Mouse (Mus musculus) olfactory bulb, adult 2 months (tissue): ENCODE data around the gene Atg5. TPM values are rescaled to one million over a fixed set of nuclear protein-coding genes. Genes with fewer than 3 reads are reported as not detected.

Experiments
- H3K27ac ChIP-seq: fragments of 200-500 bp; 2 replicates; pipeline ENCODE4 v1.5.1; 2012; ENCODE audit warnings: low read depth, low read length; ENCODE audit not compliant: insufficient read depth
- H3K4me1 ChIP-seq: fragments of 200-500 bp; 2 replicates; pipeline ENCODE4 v1.6.1; 2012; ENCODE audit warnings: low read length; ENCODE audit not compliant: control insufficient read depth, insufficient read depth
- H3K4me3 ChIP-seq: fragments of 200-500 bp; 2 replicates; pipeline ENCODE4 v1.5.1; 2012; ENCODE audit warnings: mild to moderate bottlenecking, low read depth, low read length, moderate library complexity; ENCODE audit not compliant: insufficient read depth
- CTCF ChIP-seq: fragments of 200-500 bp; IDR thresholded peaks from 2 replicates; pipeline ENCODE4 v1.5.1; 2012; ENCODE audit warnings: low read depth, mild to moderate bottlenecking, low read length, moderate library complexity; ENCODE audit not compliant: insufficient read depth
- POLR2A ChIP-seq: fragments of 200-500 bp; IDR thresholded peaks from 2 replicates; pipeline ENCODE4 v1.6.1; 2012; ENCODE audit warnings: mild to moderate bottlenecking, low read depth, low read length, moderate library complexity; ENCODE audit not compliant: insufficient read depth
- WGBS: fragments of 180-500 bp; shearing (Covaris S2); methylation state at CpG from one replicate; pipeline ENCODE4 v1.1.7; 2018; 5-methylcytosine and 5-hydroxymethylcytosine counted together
- polyA plus RNA-seq: library from polyadenylated mRNA; stranded (reverse); fragments of >200 nt; gene quantifications from 2 replicates; pipeline ENCODE4 v1.2.4, GENCODE M21; 2012; ENCODE audit warnings: low replicate concordance; ENCODE audit not compliant: missing spikeins, insufficient read depth, insufficient read length

Gene Atg5
- polyA plus RNA-seq, 1 experiment, result not detected

- WGBS, result 86% methylated on average over 4 of the region's 4 CpGs
- no peak overlapping the region for H3K27ac ChIP-seq
- no peak overlapping the region for H3K4me3 ChIP-seq
- TF ChIP-seq POLR2A, result no peak
- TF ChIP-seq CTCF, result no peak
- no peaks in the 10 kb centered on the region for H3K4me1 ChIP-seq
Measured at GRCm38 (mm10) chr10:44340928-44341327, 72.8 kb downstream of the Atg5 start.

- H3K27ac ChIP-seq, result no peak overlapping the region
- H3K4me1 ChIP-seq, result no peaks in the 10 kb centered on the region
- no peak overlapping the region for H3K4me3 ChIP-seq
- TF ChIP-seq POLR2A (no peak), CTCF (no peak)
- 95% methylated on average over 6 of the region's 6 CpGs for WGBS
Measured at GRCm38 (mm10) chr10:44341826-44342521, 73.8 kb downstream of the Atg5 start.

- 78% methylated on average over 3 of the region's 3 CpGs for WGBS
- no peak overlapping the region for H3K4me3 ChIP-seq
Measured at GRCm38 (mm10) chr10:44343351-44343750, 75.2 kb downstream of the Atg5 start.

GRCm38 (mm10) chr10:44347549-44348172 lies 79.5 kb downstream of the Atg5 start:
- WGBS, result 94% methylated on average over 10 of the region's 10 CpGs
- no peak for TF ChIP-seq POLR2A
- no peak for TF ChIP-seq CTCF
- Histone ChIP-seq H3K27ac (no peak overlapping the region), H3K4me3 (no peak overlapping the region), H3K4me1 (no peaks in the 10 kb centered on the region)

More at GRCm38 (mm10) chr10:44343351-44343750, 75.2 kb downstream of the Atg5 start:
- H3K4me1 ChIP-seq, result no peaks in the 10 kb centered on the region
- TF ChIP-seq CTCF, result no peak
- TF ChIP-seq POLR2A, result no peak
- no peak overlapping the region for H3K27ac ChIP-seq

- Histone ChIP-seq H3K4me1 (no peaks in the 10 kb centered on the region), H3K4me3 (no peak overlapping the region), H3K27ac (no peak overlapping the region)
- TF ChIP-seq POLR2A (no peak), CTCF (no peak)
- 89% methylated on average over 14 of the region's 14 CpGs for WGBS
Measured at GRCm38 (mm10) chr10:44348474-44349415, 80.6 kb downstream of the Atg5 start.

GRCm38 (mm10) chr10:44353467-44353866 lies 85.3 kb downstream of the Atg5 start:
- H3K27ac ChIP-seq, result no peak overlapping the region
- no peak for TF ChIP-seq CTCF
- no peak for TF ChIP-seq POLR2A
- 85% methylated on average over 4 of the region's 4 CpGs for WGBS

GRCm38 (mm10) chr10:44354393-44354792 lies 86.2 kb downstream of the Atg5 start:
- no peak overlapping the region for H3K27ac ChIP-seq
- WGBS, result 94% methylated on average over 10 of the region's 10 CpGs
- 0 out of 2 replicates have a peak, but pooled peaks cover 2% of the 10 kb centered on the region for H3K4me1 ChIP-seq
- TF ChIP-seq CTCF, result no peak
- no peak for TF ChIP-seq POLR2A
- no peak overlapping the region for H3K4me3 ChIP-seq

More at GRCm38 (mm10) chr10:44353467-44353866, 85.3 kb downstream of the Atg5 start:
- Histone ChIP-seq H3K4me1 (0 out of 2 replicates have a peak, but pooled peaks cover 2% of the 10 kb centered on the region), H3K4me3 (no peak overlapping the region)

GRCm38 (mm10) chr10:44355216-44355615 lies 87.1 kb downstream of the Atg5 start:
- WGBS, result 78% methylated on average over 7 of the region's 7 CpGs
- no peak overlapping the region for H3K4me3 ChIP-seq
- no peak overlapping the region for H3K27ac ChIP-seq
- no peak for TF ChIP-seq POLR2A
- no peak for TF ChIP-seq CTCF
- H3K4me1 ChIP-seq, result 0 out of 2 replicates have a peak, but pooled peaks cover 2% of the 10 kb centered on the region
